Mouse (Mus musculus): Measurements from ENCODE around the gene Pappa2.

DNA sequence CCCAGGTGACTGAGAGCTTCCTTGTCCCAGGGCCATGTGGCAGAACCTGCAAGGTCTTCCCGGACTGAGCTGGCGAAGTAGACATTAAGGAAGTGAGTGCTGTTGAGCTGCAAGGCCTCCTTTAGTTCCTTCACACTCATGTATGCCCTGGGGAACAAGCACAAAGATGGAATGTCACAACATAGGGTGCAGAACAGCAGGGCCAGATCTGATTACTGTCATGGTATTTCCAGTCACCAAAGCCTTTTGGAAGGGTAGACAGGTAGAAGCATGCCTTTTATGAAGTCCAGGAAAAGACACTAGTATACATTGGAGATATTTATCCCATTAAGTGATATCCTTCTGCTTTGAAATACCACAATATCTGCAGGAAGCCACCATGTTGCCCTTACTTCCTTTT is 108.9 kb downstream of the Pappa2 start:
- no peak for TF ChIP-seq POLR2A (IDR thresholded peaks at IDR 0.05; ENCODE audit: control insufficient read depth, low read depth, low read length)
- TF ChIP-seq CTCF (IDR thresholded peaks at IDR 0.05; ENCODE audit: control insufficient read depth, insufficient read depth, insufficient replicate concordance, low read depth, low read length) = no peak

All from testis, adult 2 months (tissue).